Mouse (Mus musculus) neural tube, embryonic 11.5 days (tissue): ENCODE data around the gene Atp13a4. TPM values are rescaled to one million over a fixed set of nuclear protein-coding genes. Genes with fewer than 3 reads are reported as not detected.

Experiments
- ATAC-seq: fragments of 200-750 bp; cut with Nextera tagmentation; 2 replicates; pipeline ENCODE4 v1.8.0; 2017; ENCODE audit warnings: moderate number of reproducible peaks, mild to moderate bottlenecking, moderate TSS enrichment, moderate library complexity; ENCODE audit not compliant: insufficient read depth, low FRiP score, low TSS enrichment
- DNase-seq: peaks from one replicate; pipeline ENCODE4 v3.0.0-alpha.2; 2015; ENCODE audit warnings: low spot score
- H3K27ac ChIP-seq: fragments of 300-500 bp; sonication (generic); 2 replicates; pipeline ENCODE4 v1.5.1; 2014; ENCODE audit warnings: low read depth, mild to moderate bottlenecking, low read length
- H3K27me3 ChIP-seq: fragments of 300-500 bp; sonication (generic); 2 replicates; pipeline ENCODE4 v1.6.1; 2014; ENCODE audit warnings: mild to moderate bottlenecking, low read length, mixed read lengths; ENCODE audit not compliant: control insufficient read depth, insufficient read depth
- H3K36me3 ChIP-seq: fragments of 300-500 bp; sonication (generic); 2 replicates; pipeline ENCODE4 v1.6.1; 2014; ENCODE audit warnings: mild to moderate bottlenecking, low read length, moderate library complexity, mixed read lengths; ENCODE audit not compliant: control insufficient read depth, insufficient read depth
- H3K4me1 ChIP-seq: fragments of 300-500 bp; sonication (generic); 2 replicates; pipeline ENCODE4 v1.6.1; 2014; ENCODE audit warnings: low read length, mixed read lengths; ENCODE audit not compliant: control insufficient read depth, insufficient read depth
- H3K4me2 ChIP-seq: fragments of 300-500 bp; sonication (generic); 2 replicates; pipeline ENCODE4 v1.6.1; 2014; ENCODE audit warnings: low read depth, mild to moderate bottlenecking, moderate library complexity
- H3K4me3 ChIP-seq: fragments of 300-500 bp; sonication (generic); 2 replicates; pipeline ENCODE4 v1.5.1; 2014; ENCODE audit warnings: low read depth, low read length
- H3K9ac ChIP-seq: fragments of 300-500 bp; sonication (generic); 2 replicates; pipeline ENCODE4 v1.6.1; 2014; ENCODE audit warnings: mild to moderate bottlenecking, low read length
- H3K9me3 ChIP-seq: fragments of 300-500 bp; sonication (generic); 2 replicates; pipeline ENCODE4 v1.6.1; 2016; ENCODE audit warnings: low read length; ENCODE audit not compliant: control insufficient read depth
- WGBS: fragments of 180-500 bp; shearing (Covaris S2); extraction: QIAGEN DNeasy Blood & Tissue Kit; methylation state at CpG from one replicate; pipeline ENCODE4 v1.1.7; 2014; 5-methylcytosine and 5-hydroxymethylcytosine counted together
- polyA plus RNA-seq: library from polyadenylated mRNA; unstranded; fragments of >200 nt; fragmentation: Nextera tagmentation; extraction: Ambion mirVana; gene quantifications from 2 replicates; pipeline ENCODE4 v1.2.1, GENCODE M21; 2014

Atp13a4 gene
- 0.05 and 0.25 TPM in 2 replicates for polyA plus RNA-seq

GRCm38 (mm10) chr16:29544829-29545228, at the start of gene Atp13a4:
Atp13a4 (minus strand) TSS chr16:29544864.
- WGBS: 79% methylated on average over 11 of the region's 11 CpGs
- ATAC-seq: no peak

GRCm38 (mm10) chr16:29592171-29592570, 47.5 kb upstream of the Atp13a4 start:
- no peak overlapping the region for H3K4me3 ChIP-seq
- ATAC-seq (no peak), DNase-seq (no peak)
- no peak overlapping the region for H3K4me2 ChIP-seq
- H3K27me3 ChIP-seq: no peaks in the 10 kb centered on the region
- H3K9me3 ChIP-seq: no peaks in the 10 kb centered on the region
- no peak overlapping the region for H3K27ac ChIP-seq
- 84% methylated on average over 7 of the region's 7 CpGs for WGBS
- no peak overlapping the region for H3K9ac ChIP-seq
- peaks cover 4% of the 10 kb centered on the region for H3K36me3 ChIP-seq
- H3K4me1 ChIP-seq: no peaks in the 10 kb centered on the region

More at GRCm38 (mm10) chr16:29544829-29545228, at the start of gene Atp13a4:
- Histone ChIP-seq H3K9me3 (no peaks in the 10 kb centered on the region), H3K9ac (no peak within 1 kb of the TSS), H3K4me3 (no peak within 1 kb of the TSS), H3K4me1 (no peaks in the 10 kb centered on the region), H3K27me3 (no peaks in the 10 kb centered on the region), H3K36me3 (no peaks in the 10 kb centered on the region), H3K4me2 (no peak within 1 kb of the TSS), H3K27ac (no peak within 1 kb of the TSS)
- no peak for DNase-seq

DNA sequence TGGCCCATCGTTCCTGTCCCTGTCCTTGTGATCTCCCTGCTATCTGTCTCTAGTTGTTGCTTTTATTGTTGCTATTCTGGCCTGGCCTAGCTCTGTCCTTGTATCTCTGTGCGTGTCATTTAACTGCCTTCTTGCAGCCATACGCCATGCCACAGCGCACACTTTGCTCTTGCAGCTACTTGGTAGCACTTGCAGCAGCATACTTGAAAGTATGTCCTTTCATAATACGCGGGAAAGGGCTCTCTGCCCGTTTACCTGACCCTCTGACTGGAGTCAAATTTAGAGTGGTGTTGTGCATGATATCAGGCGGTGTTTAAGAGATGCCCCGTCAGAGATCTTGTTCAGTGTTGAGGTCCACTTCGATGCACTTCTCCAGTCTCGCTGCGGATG, 35.1 kb upstream of the Atp13a4 start:
- no peak; the same call in 1 of the 2 replicates for ATAC-seq
- peak overlapping the region; percentile 96 for H3K9ac ChIP-seq
- WGBS: 8% methylated on average over 12 of the region's 12 CpGs
- peak overlapping the region; percentile 95 for H3K4me2 ChIP-seq
- H3K9me3 ChIP-seq: no peaks in the 10 kb centered on the region
- H3K36me3 ChIP-seq: no peaks in the 10 kb centered on the region
- DNase-seq: no peak
- H3K4me3 ChIP-seq: peak overlapping the region; percentile 92
- no peaks in the 10 kb centered on the region for H3K27me3 ChIP-seq
- peaks cover 5% of the 10 kb centered on the region; the same call in 1 of the 2 replicates for H3K4me1 ChIP-seq
- H3K27ac ChIP-seq: no peak overlapping the region

DNA sequence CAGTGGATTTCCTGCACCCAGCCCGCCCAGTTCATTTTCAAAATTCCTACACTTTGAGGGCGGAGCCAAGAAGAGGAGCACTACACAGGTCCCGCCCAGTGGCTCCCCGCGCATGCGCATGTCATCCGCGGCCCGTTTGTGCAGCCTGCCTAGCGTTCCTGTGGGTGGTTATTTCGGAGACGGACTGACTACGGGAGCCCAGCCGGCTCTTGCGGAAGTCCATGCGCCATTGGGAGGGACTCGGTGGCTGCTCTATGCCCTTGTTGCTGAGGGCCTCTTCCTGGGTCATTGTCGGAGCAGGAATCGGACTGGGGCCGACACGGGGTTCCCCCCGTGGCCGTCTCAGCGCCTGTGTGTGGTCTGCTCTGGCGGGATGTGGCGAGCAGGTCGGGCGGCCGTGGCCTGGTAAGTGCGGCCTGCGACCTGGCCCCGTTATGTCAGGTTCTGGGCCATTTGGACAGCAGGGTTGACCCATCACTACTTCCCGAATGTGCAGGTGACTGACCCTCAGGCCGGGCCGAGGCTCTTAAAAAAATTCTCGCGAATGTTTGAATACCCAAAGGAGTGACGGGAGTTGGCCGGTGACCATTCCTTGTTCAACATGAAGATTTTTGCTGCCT, 34.6 kb upstream of the Atp13a4 start, which contains the start of gene Opa1:
Gene Opa1 (plus strand): TSS at position 168 of the 620 bp plus-strand sequence.
- Histone ChIP-seq H3K4me2 (peak within 1 kb of the TSS; percentile 95), H3K4me3 (peak within 1 kb of the TSS; percentile 92), H3K36me3 (no peaks in the 10 kb centered on the region), H3K9me3 (no peaks in the 10 kb centered on the region), H3K9ac (peak within 1 kb of the TSS; percentile 96), H3K27me3 (no peaks in the 10 kb centered on the region), H3K4me1 (peaks cover 5% of the 10 kb centered on the region; the same call in 1 of the 2 replicates), H3K27ac (no peak within 1 kb of the TSS)
- peak; percentile 98 for DNase-seq
- under 1% methylated on average over 39 of the region's 39 CpGs for WGBS
- ATAC-seq: peak; percentile 96

DNA sequence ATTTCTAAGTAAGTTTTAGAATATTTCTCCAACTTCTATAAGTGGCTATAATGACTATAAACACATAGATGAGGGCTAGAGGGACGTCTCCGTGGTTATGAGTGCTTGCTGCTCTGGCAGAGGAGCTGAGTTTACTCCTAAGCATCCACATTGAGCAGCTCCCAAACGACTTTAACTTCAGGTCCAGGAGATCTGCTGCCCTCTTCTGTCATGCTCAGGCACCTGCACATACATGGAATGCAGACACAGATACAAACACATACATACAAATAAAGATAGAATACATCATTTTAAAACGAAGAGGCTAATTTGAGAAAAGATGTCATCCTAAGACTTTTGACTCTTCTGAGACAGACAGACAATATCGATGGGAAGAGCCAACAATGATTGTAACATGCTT, 31.0 kb upstream of the Atp13a4 start:
- no peak for ATAC-seq

GRCm38 (mm10) chr16:29574013-29574412, 29.3 kb upstream of the Atp13a4 start:
- H3K27ac ChIP-seq: no peak overlapping the region
- DNase-seq (no peak), ATAC-seq (no peak)
- H3K4me2 ChIP-seq: no peak overlapping the region
- no peaks in the 10 kb centered on the region for H3K36me3 ChIP-seq
- no peak overlapping the region for H3K9ac ChIP-seq
- no peaks in the 10 kb centered on the region for H3K4me1 ChIP-seq
- 78% methylated on average over 4 of the region's 4 CpGs for WGBS
- no peaks in the 10 kb centered on the region for H3K27me3 ChIP-seq
- no peak overlapping the region for H3K4me3 ChIP-seq
- H3K9me3 ChIP-seq: no peaks in the 10 kb centered on the region

More for the DNA sequence above, 31.0 kb upstream of the Atp13a4 start:
- Histone ChIP-seq H3K27me3 (no peaks in the 10 kb centered on the region), H3K4me1 (peaks cover 5% of the 10 kb centered on the region; the same call in 1 of the 2 replicates), H3K27ac (no peak overlapping the region), H3K4me2 (no peak overlapping the region), H3K9ac (no peak overlapping the region), H3K36me3 (no peaks in the 10 kb centered on the region), H3K9me3 (no peaks in the 10 kb centered on the region), H3K4me3 (no peak overlapping the region)
- DNase-seq: peak; percentile 36
- 13% methylated on average over 5 of the region's 5 CpGs for WGBS

DNA sequence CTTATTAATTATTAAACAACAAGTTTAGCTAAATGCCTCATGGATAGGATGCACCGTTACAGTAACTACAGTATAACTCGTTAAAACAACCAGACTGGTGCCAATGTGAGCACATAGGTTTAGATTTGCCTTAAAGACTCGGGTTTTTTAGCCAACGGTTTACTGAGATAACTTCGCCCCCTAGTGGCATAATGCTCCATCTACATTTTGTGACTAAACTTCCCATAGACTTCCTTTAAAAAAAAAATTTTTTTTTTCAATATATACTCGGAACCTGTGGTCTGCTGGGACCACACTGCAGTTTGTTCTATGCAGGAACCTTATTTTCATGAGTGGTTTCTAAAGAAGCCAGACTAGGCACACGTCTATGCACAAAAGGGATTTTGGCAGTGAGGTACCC, 16.2 kb upstream of the Atp13a4 start:
- no peak overlapping the region for H3K4me2 ChIP-seq
- no peak for ATAC-seq
- 11% methylated on average over 7 of the region's 7 CpGs for WGBS

GRCm38 (mm10) chr16:29560454-29560853, 15.8 kb upstream of the Atp13a4 start:
- Histone ChIP-seq H3K4me3 (no peak overlapping the region), H3K36me3 (no peaks in the 10 kb centered on the region), H3K27ac (no peak overlapping the region), H3K4me1 (no peaks in the 10 kb centered on the region), H3K9ac (no peak overlapping the region), H3K27me3 (no peaks in the 10 kb centered on the region), H3K9me3 (no peaks in the 10 kb centered on the region), H3K4me2 (no peak overlapping the region)
- DNase-seq: no peak
- no peak for ATAC-seq
- whole genome bisulfite sequencing: 63% methylated on average over 10 of the region's 10 CpGs

More for the DNA sequence above, 16.2 kb upstream of the Atp13a4 start:
- no peak overlapping the region for H3K4me3 ChIP-seq
- no peaks in the 10 kb centered on the region for H3K27me3 ChIP-seq
- no peak overlapping the region for H3K27ac ChIP-seq
- H3K9me3 ChIP-seq: no peaks in the 10 kb centered on the region
- no peaks in the 10 kb centered on the region for H3K36me3 ChIP-seq
- no peak overlapping the region for H3K9ac ChIP-seq
- H3K4me1 ChIP-seq: no peaks in the 10 kb centered on the region
- peak; percentile 25 for DNase-seq

DNA sequence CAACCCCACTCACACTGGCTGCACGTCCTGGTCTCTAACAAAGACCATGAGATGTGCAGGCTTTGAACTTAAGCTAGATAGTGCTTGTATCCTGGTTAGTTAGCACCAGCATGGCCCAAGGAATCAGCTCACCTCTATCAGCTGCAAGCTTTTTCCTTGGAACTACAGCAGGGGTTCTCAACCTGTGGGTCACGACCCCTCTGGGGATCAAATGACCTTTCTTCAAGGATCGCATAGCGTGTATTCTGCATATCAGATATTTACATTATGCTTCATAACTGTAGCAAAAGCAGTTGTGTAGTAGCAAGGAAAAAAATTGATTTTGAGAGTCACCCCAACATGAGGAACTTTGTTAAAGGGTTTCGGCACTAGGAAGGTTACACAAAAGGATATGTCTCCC, 15.0 kb upstream of the Atp13a4 start:
- no peak for ATAC-seq
- Histone ChIP-seq H3K9ac (no peak overlapping the region), H3K36me3 (no peaks in the 10 kb centered on the region)

More for the DNA sequence above, 15.0 kb upstream of the Atp13a4 start:
- no peak overlapping the region for H3K4me2 ChIP-seq
- H3K4me3 ChIP-seq: no peak overlapping the region
- no peaks in the 10 kb centered on the region for H3K4me1 ChIP-seq
- no peak overlapping the region for H3K27ac ChIP-seq
- H3K27me3 ChIP-seq: no peaks in the 10 kb centered on the region
- H3K9me3 ChIP-seq: no peaks in the 10 kb centered on the region
- 87% methylated on average over 5 of the region's 5 CpGs for WGBS
- no peak for DNase-seq
